Mouse (Mus musculus): Measurements from ENCODE around the gene Lfng. TPM values are rescaled to one million over a fixed set of nuclear protein-coding genes. Genes with fewer than 3 reads are reported as not detected.

Lfng gene
- polyA plus RNA-seq, 1 experiment from 2014 or later: 28.5 TPM

DNA sequence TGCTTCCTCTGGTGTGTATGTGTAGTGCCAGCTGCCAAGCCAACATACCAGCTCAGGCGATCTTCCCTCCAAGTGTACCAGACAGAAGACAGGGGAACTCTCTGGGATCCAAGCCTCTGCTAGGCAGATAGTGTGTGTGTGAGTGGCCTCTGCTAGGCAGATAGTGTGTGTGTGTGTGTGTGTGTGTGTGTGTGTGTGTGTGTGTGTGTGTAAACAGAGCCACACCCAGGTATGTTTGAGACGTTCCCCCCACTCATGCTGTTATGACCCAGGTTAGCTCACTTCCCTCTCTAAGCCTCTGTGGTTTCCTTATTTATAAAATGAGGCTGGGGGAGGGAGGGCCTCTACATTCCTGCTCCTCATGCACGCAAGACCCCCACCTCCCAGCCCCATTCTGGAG, 10.7 kb upstream of the Lfng start:
- peaks cover 9% of the 10 kb centered on the region for H3K4me1 ChIP-seq
- WGBS: 65% methylated on average over 3 of the region's 3 CpGs
- 0 out of 2 replicates have a peak overlapping the region, but pooled peaks have one; percentile 15 for H3K27ac ChIP-seq (replicated peaks)
- no peak for ATAC-seq (ENCODE audit: low FRiP score, low read depth)
- no peak overlapping the region for H3K9ac ChIP-seq (replicated peaks)
- H3K4me3 ChIP-seq: no peak overlapping the region
- H3K9me3 ChIP-seq: no peaks in the 10 kb centered on the region
- H3K27me3 ChIP-seq: peaks cover 37% of the 10 kb centered on the region
- H3K36me3 ChIP-seq: no peaks in the 10 kb centered on the region
- no peak overlapping the region for H3K4me2 ChIP-seq (replicated peaks)

GRCm38 (mm10) chr5:140596927-140597588, 10.1 kb upstream of the Lfng start:
- Histone ChIP-seq H3K36me3 (no peaks in the 10 kb centered on the region), H3K4me2 (replicated peaks) (no peak overlapping the region), H3K4me3 (no peak overlapping the region), H3K27ac (replicated peaks) (0 out of 2 replicates have a peak overlapping the region, but pooled peaks have one; percentile 15), H3K4me1 (peaks cover 10% of the 10 kb centered on the region; the same call in 1 of the 2 replicates), H3K9me3 (no peaks in the 10 kb centered on the region), H3K27me3 (peaks cover 34% of the 10 kb centered on the region), H3K9ac (replicated peaks) (no peak overlapping the region)
- 74% methylated on average over 18 of the region's 18 CpGs for WGBS
- no peak for ATAC-seq (ENCODE audit: low FRiP score, low read depth)

DNA sequence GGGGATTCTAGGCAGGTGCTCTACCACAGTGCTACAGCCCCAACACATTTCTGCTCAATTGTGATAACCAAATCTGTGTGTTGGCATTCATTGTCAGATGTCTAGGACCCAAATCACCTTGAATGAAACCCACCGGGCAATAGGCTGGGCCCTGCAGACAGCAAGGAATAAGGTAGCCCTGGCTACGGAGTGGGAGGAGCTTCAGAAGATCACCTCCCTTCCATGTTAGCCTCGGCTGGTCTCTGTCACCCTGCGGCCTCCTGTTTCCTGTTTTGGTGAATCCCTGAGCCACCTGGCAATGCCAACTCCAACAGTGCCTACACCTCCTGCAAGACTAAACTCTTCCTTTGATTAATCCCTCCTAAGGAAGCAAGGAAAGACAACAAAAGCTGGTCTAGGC, 9.3 kb upstream of the Lfng start:
- Histone ChIP-seq H3K9me3 (no peaks in the 10 kb centered on the region), H3K9ac (replicated peaks) (no peak overlapping the region), H3K27me3 (peaks cover 38% of the 10 kb centered on the region), H3K4me1 (peaks cover 12% of the 10 kb centered on the region; the same call in 1 of the 2 replicates), H3K36me3 (no peaks in the 10 kb centered on the region), H3K4me3 (no peak overlapping the region), H3K4me2 (replicated peaks) (no peak overlapping the region), H3K27ac (replicated peaks) (no peak overlapping the region)
- no peak for ATAC-seq (ENCODE audit: low FRiP score, low read depth)
- 86% methylated on average over 4 of the region's 4 CpGs for WGBS

- ATAC-seq (ENCODE audit: low FRiP score, low read depth): no peak
- Histone ChIP-seq H3K4me2 (replicated peaks) (no peak overlapping the region), H3K9me3 (no peaks in the 10 kb centered on the region), H3K27me3 (peaks cover 46% of the 10 kb centered on the region), H3K9ac (replicated peaks) (no peak overlapping the region), H3K4me1 (peaks cover 12% of the 10 kb centered on the region), H3K36me3 (no peaks in the 10 kb centered on the region), H3K27ac (replicated peaks) (no peak overlapping the region), H3K4me3 (no peak overlapping the region)
- WGBS: 66% methylated on average over 5 of the region's 5 CpGs
These were observed 7.2 kb upstream of the Lfng start for GRCm38 (mm10) chr5:140599939-140600338.

DNA sequence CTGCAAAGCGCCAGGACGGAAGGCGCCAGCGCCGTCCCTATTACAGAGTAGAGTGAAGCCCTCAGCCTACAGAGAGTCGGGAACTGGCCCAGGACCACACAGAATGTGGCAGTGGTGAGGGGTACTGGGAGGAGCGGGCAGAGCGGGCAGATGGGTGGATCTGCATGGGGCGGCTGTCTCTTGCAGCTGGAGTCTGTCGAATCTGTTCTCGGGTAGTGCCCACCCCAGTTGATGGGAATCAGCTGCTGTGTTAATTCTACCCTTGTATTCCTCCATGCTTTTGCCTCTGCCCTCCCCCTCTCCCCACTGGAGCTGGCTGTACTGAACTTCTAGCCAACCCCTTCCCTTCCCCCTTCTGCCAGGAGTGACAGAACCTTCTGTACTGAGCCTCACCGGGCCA, 5.4 kb upstream of the Lfng start:
- H3K4me3 ChIP-seq: no peak overlapping the region
- ATAC-seq (ENCODE audit: low FRiP score, low read depth): no peak
- no peaks in the 10 kb centered on the region for H3K36me3 ChIP-seq
- H3K4me2 ChIP-seq (replicated peaks): no peak overlapping the region
- WGBS: 79% methylated on average over 12 of the region's 12 CpGs
- H3K4me1 ChIP-seq: peaks cover 26% of the 10 kb centered on the region
- no peaks in the 10 kb centered on the region for H3K9me3 ChIP-seq
- no peak overlapping the region for H3K27ac ChIP-seq (replicated peaks)
- no peak overlapping the region for H3K9ac ChIP-seq (replicated peaks)
- H3K27me3 ChIP-seq: peaks cover 46% of the 10 kb centered on the region

GRCm38 (mm10) chr5:140602540-140602939, 4.6 kb upstream of the Lfng start:
- Histone ChIP-seq H3K4me1 (peaks cover 33% of the 10 kb centered on the region), H3K9ac (replicated peaks) (no peak overlapping the region), H3K36me3 (no peaks in the 10 kb centered on the region), H3K27me3 (peaks cover 43% of the 10 kb centered on the region), H3K4me3 (no peak overlapping the region), H3K9me3 (no peaks in the 10 kb centered on the region), H3K27ac (replicated peaks) (no peak overlapping the region), H3K4me2 (replicated peaks) (no peak overlapping the region)
- WGBS: 65% methylated on average over 2 of the region's 2 CpGs
- ATAC-seq (ENCODE audit: low FRiP score, low read depth): no peak

DNA sequence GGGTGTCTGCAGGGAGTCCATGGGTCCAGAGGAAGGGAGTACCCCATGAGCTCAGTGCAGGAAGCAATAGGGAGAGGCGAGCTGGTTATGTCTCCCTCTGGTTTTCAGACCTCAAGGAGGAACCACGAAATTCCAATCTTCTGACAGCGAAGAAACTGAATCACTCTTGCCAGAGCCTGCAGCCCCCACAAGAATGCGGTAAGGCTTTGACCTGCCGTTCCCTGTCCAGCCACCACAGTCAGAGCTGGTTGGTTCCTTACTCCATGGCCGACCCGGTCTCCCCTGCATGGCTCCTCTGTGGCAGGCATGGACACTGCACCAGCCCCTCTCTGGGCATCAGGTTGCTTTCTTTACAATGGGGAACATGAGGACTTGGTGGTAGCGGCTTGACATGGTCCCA, 2.7 kb upstream of the Lfng start:
- H3K4me2 ChIP-seq (replicated peaks): no peak overlapping the region
- no peak overlapping the region for H3K27ac ChIP-seq (replicated peaks)
- peaks cover 46% of the 10 kb centered on the region for H3K4me1 ChIP-seq
- H3K9ac ChIP-seq (replicated peaks): no peak overlapping the region
- no peaks in the 10 kb centered on the region for H3K36me3 ChIP-seq
- 81% methylated on average over 8 of the region's 8 CpGs for WGBS
- H3K4me3 ChIP-seq: no peak overlapping the region
- no peaks in the 10 kb centered on the region for H3K9me3 ChIP-seq
- peaks cover 43% of the 10 kb centered on the region for H3K27me3 ChIP-seq
- ATAC-seq (ENCODE audit: low FRiP score, low read depth): no peak

DNA sequence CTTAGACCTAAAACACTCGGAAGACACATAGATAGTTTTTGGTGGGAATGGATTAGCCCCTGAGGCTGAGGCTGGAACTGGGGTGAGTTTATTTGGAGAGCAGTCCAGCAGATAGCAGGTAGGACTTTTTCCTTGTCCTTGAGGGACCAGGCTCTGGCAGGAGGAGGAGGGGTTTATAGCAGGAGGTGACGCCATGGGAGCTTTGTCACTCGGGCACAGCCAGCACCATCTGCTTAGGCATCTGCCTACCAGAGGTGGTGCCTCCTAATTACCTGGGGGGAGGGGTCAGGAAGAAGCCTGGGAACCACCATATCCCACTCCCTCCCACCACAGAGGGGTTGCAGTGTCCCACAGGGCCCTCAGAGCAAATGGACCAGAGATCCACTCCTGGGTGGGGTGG, 1.9 kb upstream of the Lfng start:
- ATAC-seq (ENCODE audit: low FRiP score, low read depth): no peak
- Histone ChIP-seq H3K9ac (replicated peaks) (no peak overlapping the region), H3K4me1 (peaks cover 54% of the 10 kb centered on the region), H3K9me3 (no peaks in the 10 kb centered on the region), H3K36me3 (no peaks in the 10 kb centered on the region), H3K4me3 (no peak overlapping the region), H3K4me2 (replicated peaks) (no peak overlapping the region), H3K27me3 (peaks cover 43% of the 10 kb centered on the region), H3K27ac (replicated peaks) (no peak overlapping the region)
- WGBS: 29% methylated on average over 3 of the region's 3 CpGs

- H3K4me1 ChIP-seq: peaks cover 64% of the 10 kb centered on the region
- peak overlapping the region; percentile 72 for H3K4me3 ChIP-seq
- peaks cover 41% of the 10 kb centered on the region for H3K27me3 ChIP-seq
- H3K4me2 ChIP-seq (replicated peaks): peak overlapping the region; percentile 68
- H3K9me3 ChIP-seq: no peaks in the 10 kb centered on the region
- WGBS: under 1% methylated on average over 23 of the region's 23 CpGs
- no peak for ATAC-seq (ENCODE audit: low FRiP score, low read depth)
- H3K36me3 ChIP-seq: no peaks in the 10 kb centered on the region
- no peak overlapping the region for H3K27ac ChIP-seq (replicated peaks)
- H3K9ac ChIP-seq (replicated peaks): peak overlapping the region; percentile 43
These were observed 734 bp upstream of the Lfng start for GRCm38 (mm10) chr5:140606386-140606785.

DNA sequence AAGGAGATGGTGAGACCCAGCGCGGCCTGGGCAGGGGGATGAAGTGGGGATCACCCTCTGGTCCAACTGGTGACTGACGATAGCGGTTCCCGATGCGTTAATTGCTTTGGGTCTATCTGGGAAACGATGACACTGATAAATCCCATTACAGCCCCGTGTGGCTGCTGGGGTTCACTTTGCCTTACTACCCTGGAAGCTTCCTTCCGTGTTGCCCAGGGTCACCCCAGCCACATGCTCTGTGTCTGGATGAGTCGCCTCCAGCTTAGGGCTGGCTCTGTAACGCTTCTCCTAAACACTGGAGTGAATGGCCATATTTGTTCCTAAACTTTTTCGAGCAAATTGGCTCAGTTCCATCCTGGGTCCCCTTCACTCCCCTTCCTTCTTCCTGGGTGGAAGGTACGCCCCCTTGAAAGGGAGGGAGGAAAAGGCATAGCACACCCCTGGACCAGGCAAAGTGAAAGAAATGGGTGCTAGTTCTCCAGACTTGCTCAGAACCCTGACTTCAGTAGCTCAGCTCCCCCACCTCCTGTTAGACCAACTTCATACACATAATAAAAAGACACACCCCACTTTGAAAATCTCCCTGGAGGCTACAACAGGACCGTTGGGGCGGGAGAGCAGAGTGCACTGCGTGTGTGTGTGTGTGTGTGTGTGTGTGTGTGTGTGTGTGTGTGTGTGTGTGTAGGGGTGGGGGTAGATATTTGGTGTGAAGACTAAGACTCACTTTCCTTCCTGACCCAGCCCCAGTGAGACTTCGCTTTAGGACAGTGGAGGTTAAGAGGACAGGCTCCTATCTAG, 915 bp downstream of the Lfng start:
- Histone ChIP-seq H3K36me3 (peaks cover 9% of the 10 kb centered on the region), H3K27ac (replicated peaks) (peak overlapping the region; percentile 98), H3K27me3 (peaks cover 36% of the 10 kb centered on the region), H3K9me3 (no peaks in the 10 kb centered on the region), H3K4me2 (replicated peaks) (peak overlapping the region; percentile 68), H3K9ac (replicated peaks) (peak overlapping the region; percentile 84), H3K4me1 (peaks cover 73% of the 10 kb centered on the region), H3K4me3 (peak overlapping the region; percentile 72)
- WGBS: under 1% methylated on average over 17 of the region's 17 CpGs
- ATAC-seq (ENCODE audit: low FRiP score, low read depth): no peak

GRCm38 (mm10) chr5:140608634-140609015, 1.5 kb downstream of the Lfng start:
- Histone ChIP-seq H3K4me2 (replicated peaks) (peak overlapping the region; percentile 68), H3K27ac (replicated peaks) (peak overlapping the region; percentile 98), H3K36me3 (peaks cover 15% of the 10 kb centered on the region), H3K9me3 (no peaks in the 10 kb centered on the region), H3K27me3 (peaks cover 36% of the 10 kb centered on the region), H3K9ac (replicated peaks) (peak overlapping the region; percentile 84), H3K4me1 (peaks cover 74% of the 10 kb centered on the region), H3K4me3 (peak overlapping the region; percentile 72)
- WGBS: under 1% methylated on average over 16 of the region's 16 CpGs
- peak; percentile 20 for ATAC-seq (ENCODE audit: low FRiP score, low read depth)

DNA sequence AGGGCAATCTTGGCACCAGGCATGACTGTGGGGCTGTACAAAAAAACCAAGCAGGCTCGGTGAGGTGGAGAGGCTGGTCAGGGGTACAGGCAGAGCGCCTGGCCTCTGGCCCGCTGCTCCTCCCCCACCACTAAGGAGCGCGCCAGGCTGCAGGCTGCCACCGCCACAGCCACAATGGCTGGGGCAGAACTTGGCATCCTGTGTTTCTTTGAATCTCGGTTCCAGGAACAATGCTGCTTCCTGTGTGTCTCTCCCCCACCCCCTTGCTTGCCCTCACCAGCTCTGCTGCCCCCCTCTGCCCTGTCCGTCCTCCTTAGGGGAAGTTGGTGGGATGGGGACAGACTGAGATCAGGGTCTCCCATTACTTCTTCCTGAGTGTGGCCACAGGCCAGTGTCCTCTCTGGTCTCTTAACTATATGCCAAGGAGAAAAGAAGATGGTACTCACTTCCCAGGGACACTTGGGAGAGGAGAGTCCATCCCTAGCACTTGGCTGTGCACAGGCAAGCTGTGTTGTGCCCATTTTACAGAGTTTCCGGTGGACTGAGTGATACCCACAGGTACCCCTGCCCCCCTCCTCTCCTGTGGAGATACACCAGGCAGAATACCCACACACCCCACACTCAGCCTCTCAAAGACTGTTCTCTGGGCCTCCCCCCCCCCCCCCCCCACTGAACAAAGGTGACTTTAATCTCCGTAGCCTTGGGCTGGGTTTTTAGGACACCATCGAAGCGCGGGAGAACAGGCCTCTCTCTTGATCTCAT, 2.6 kb downstream of the Lfng start:
- ATAC-seq (ENCODE audit: low FRiP score, low read depth): no peak
- Histone ChIP-seq H3K4me1 (peaks cover 83% of the 10 kb centered on the region), H3K27me3 (peaks cover 29% of the 10 kb centered on the region), H3K9ac (replicated peaks) (peak overlapping the region; percentile 84), H3K4me3 (peak overlapping the region; percentile 72), H3K27ac (replicated peaks) (peak overlapping the region; percentile 98), H3K9me3 (no peaks in the 10 kb centered on the region), H3K4me2 (replicated peaks) (peak overlapping the region; percentile 68), H3K36me3 (peaks cover 26% of the 10 kb centered on the region)
- WGBS: 9% methylated on average over 13 of the region's 13 CpGs

Data from midbrain, embryonic 12.5 days (tissue).